8 mouse cellular contexts compared by ENCODE assay signal in the genomic region with DNA sequence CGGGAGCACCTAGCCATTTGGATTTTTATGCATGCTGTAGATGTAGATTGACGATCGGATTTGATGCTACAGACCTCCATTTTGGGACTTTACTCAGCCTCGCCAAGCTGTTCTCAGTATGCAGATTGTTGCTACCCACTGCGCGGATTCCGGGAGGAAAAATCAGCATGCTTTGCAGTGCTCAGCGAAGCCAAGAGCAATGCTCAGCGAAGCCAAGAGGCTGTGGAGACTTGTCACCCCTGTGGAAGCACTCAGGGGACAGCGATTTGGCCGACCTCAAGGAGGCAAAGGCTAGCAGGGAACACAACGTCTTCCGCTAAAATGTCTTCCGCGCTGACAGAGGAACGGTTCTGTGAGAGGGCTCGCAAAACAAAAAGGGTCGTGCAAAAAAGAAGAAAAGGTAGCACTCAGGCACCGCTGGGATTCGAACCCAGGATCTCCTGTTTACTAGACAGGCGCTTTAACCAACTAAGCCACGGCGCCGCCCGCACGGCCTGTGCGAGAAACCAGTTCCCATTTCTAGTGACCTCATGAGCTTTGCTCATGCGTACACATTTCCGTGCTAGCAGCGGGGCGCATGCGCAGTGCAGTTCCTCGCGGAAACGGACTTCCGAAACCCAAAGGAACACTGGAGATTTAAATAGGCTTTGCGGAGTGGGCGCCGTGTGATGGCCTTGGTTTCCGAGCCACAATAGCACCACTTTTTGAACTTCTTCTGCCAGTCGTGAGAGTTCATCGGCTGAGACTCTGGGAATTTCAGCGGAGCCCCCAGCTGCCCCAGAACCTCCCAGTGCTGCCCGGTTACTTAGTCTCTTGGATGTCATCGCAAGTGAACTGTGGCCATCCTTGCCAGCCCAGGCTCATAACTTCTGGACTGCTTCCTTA. TPM values are rescaled to one million over a fixed set of nuclear protein-coding genes. Genes with fewer than 3 reads are reported as not detected.
DNase-seq lines count a peak whose midpoint lies in the region; ATAC-seq lines count a peak whose summit lies in the region.

No protein-coding gene starts in this region.

- H3K9ac ChIP-seq in hindbrain, embryonic 12.5 days, result peak overlapping the region; percentile 69

- peak; percentile 91 for ATAC-seq in hindbrain, embryonic 12.5 days (ENCODE audit: low FRiP score)

- no peaks in the 10 kb centered on the region for H3K36me3 ChIP-seq in hindbrain, embryonic 12.5 days

- peak overlapping the region; percentile 56 for H3K4me3 ChIP-seq in hindbrain, embryonic 12.5 days

- DNase-seq in NIH3T3 (ENCODE audit: low read depth), result peak; percentile 100
- peak; percentile 98 to 99 for DNase-seq in cerebellum, postnatal 10 days
- peak; percentile 94 to 99 for DNase-seq in frontal cortex, postnatal 10 days (ENCODE audit: low spot score in 2 of 2)
- DNase-seq in layer of hippocampus, postnatal 14 days (ENCODE audit: low spot score in 2 of 2), result peak; percentile 100
- peak; percentile 99 for DNase-seq in lung, postnatal 14 days
- DNase-seq in retina, adult 2 months (ENCODE audit: low read depth, low spot score), result peak; percentile 95
- DNase-seq in thymus, postnatal 36 days, result peak; percentile 94 to 95

- no peaks in the 10 kb centered on the region for H3K27me3 ChIP-seq in hindbrain, embryonic 12.5 days

- peaks cover 3% of the 10 kb centered on the region; the same call in 1 of the 2 replicates for H3K9me3 ChIP-seq in hindbrain, embryonic 12.5 days (replicated peaks)

- peak overlapping the region; percentile 88 for H3K27ac ChIP-seq in hindbrain, embryonic 12.5 days

- WGBS in hindbrain, embryonic 12.5 days, result under 1% methylated on average over 45 of the region's 45 CpGs

- H3K4me2 ChIP-seq in hindbrain, embryonic 12.5 days (replicated peaks), result peak overlapping the region; percentile 60

- peaks cover 6% of the 10 kb centered on the region for H3K4me1 ChIP-seq in hindbrain, embryonic 12.5 days

RNA-seq across cellular contexts. Expression of a gene that starts 19.3 kb away (rescaled TPM):
- 17.9 and 19.3 TPM in 2 replicates for polyA plus RNA-seq in hindbrain, embryonic 12.5 days (2016; fragmentation: Nextera tagmentation; extraction: Ambion mirVana)
- 10 to 100 TPM; 75.0 to 75.7 TPM for total RNA-seq in layer of hippocampus, postnatal 14 days (2021)

RNA-seq across cellular contexts. Expression of a gene that starts 48.4 kb away (rescaled TPM):
- polyA plus RNA-seq in hindbrain, embryonic 12.5 days (2016; fragmentation: Nextera tagmentation; extraction: Ambion mirVana), result 1.9 and 2.1 TPM in 2 replicates
- total RNA-seq in layer of hippocampus, postnatal 14 days (2021), result 10 to 100 TPM; 54.5 to 63.4 TPM

Comparison
In these comparisons a context has a peak if more than half of its experiments do, and no peak if none do; other contexts are left out.
1. Peak in every context shown above with its lines: DNase-seq, ATAC-seq, H3K4me3 ChIP-seq and H3K27ac ChIP-seq.